Mouse (Mus musculus) heart, postnatal 10 days (tissue): ENCODE data around the gene Nhs. TPM values are rescaled to one million over a fixed set of nuclear protein-coding genes. Genes with fewer than 3 reads are reported as not detected.

Experiments used
- DNase-seq, 2 experiments: peaks; one replicate each; pipeline ENCODE4 v3.0.0; 2021
- intact Hi-C: fragments of 180-260 bp; cut with DNase I; formaldehyde crosslinking; loops from one replicate; pipeline ENCODE4 v1.15.1; 2025
- total RNA-seq, 2 experiments: library from RNA; stranded (reverse); gene quantifications; 2 replicates each; pipeline ENCODE4 v1.2.3; 2021

The Nhs gene
- 1 to 10 TPM; 1.0 to 1.9 TPM for total RNA-seq

GRCm38 (mm10) chrX:162159637-162160611 is at the start of gene Nhs:
Nhs (minus strand) TSS chrX:162159730.
- intact Hi-C loops: loop anchor here (1.0 to 10.0 kb wide), 6 partner anchors 55 to 295 kb away; no protein-coding TSS in a partner anchor
- DNase-seq: peak; percentile 75 to 79

- intact Hi-C loops: no loop called here
- DNase-seq: no peak
These were observed 46.9 kb upstream of the Nhs start for GRCm38 (mm10) chrX:162206350-162206884.

- intact Hi-C loops: loop anchor here (1.0 to 10.0 kb wide), 3 partner anchors 134 to 284 kb away; no protein-coding TSS in a partner anchor
- DNase-seq: peak; percentile 22 to 30
These were observed 540 bp downstream of the Nhs start for GRCm38 (mm10) chrX:162158743-162159636.

GRCm38 (mm10) chrX:162158142-162158541 is 1.4 kb downstream of the Nhs start:
- peak; percentile 5 to 10 for DNase-seq
- intact Hi-C loops: loop anchor here (5.0 to 10.0 kb wide), 2 partner anchors 196 to 283 kb away; no protein-coding TSS in a partner anchor

- intact Hi-C loops: no loop called here
- no peak for DNase-seq
These were observed 21.7 kb downstream of the Nhs start for GRCm38 (mm10) chrX:162137807-162138206.

GRCm38 (mm10) chrX:162113257-162113656 is 46.3 kb downstream of the Nhs start:
- DNase-seq: peak; percentile 30 to 63
- intact Hi-C loops: no loop called here

- no peak for DNase-seq
- intact Hi-C loops: no loop called here
These were observed 56.6 kb downstream of the Nhs start for GRCm38 (mm10) chrX:162102802-162103434.

- intact Hi-C loops: no loop called here
- DNase-seq: peak; percentile 4 to 9
These were observed 61.2 kb downstream of the Nhs start for GRCm38 (mm10) chrX:162098364-162098763.

- no peak for DNase-seq
- intact Hi-C loops: no loop called here
These were observed 72.2 kb downstream of the Nhs start for GRCm38 (mm10) chrX:162087291-162087690.

GRCm38 (mm10) chrX:162085897-162086200 is 73.7 kb downstream of the Nhs start:
- DNase-seq: peak; percentile 30 to 41

GRCm38 (mm10) chrX:162085062-162085896 is 74.3 kb downstream of the Nhs start:
- intact Hi-C loops: no loop called here
- peak in 1 of 2 experiments; percentile 1 for DNase-seq

More at GRCm38 (mm10) chrX:162085897-162086200, 73.7 kb downstream of the Nhs start:
- intact Hi-C loops: no loop called here

GRCm38 (mm10) chrX:162063164-162063563 is 96.4 kb downstream of the Nhs start:
- intact Hi-C loops: no loop called here
- DNase-seq: no peak

- no peak for DNase-seq
- intact Hi-C loops: no loop called here
These were observed 103.9 kb downstream of the Nhs start for GRCm38 (mm10) chrX:162055635-162056034.

GRCm38 (mm10) chrX:162053566-162053965 is 106.0 kb downstream of the Nhs start:
- no peak for DNase-seq
- intact Hi-C loops: no loop called here

GRCm38 (mm10) chrX:162052534-162052933 is 107.0 kb downstream of the Nhs start:
- no peak for DNase-seq
- intact Hi-C loops: no loop called here

GRCm38 (mm10) chrX:162049616-162050015 is 109.9 kb downstream of the Nhs start:
- intact Hi-C loops: no loop called here

GRCm38 (mm10) chrX:162045527-162045926 is 114.0 kb downstream of the Nhs start:
- intact Hi-C loops: no loop called here
- no peak for DNase-seq

More at GRCm38 (mm10) chrX:162049616-162050015, 109.9 kb downstream of the Nhs start:
- DNase-seq: no peak

- intact Hi-C loops: no loop called here
These were observed 115.4 kb downstream of the Nhs start for GRCm38 (mm10) chrX:162044109-162044508.

More at GRCm38 (mm10) chrX:162044109-162044508, 115.4 kb downstream of the Nhs start:
- no peak for DNase-seq
